Mouse (Mus musculus): Measurements from ENCODE around the gene Hectd3.

The Hectd3 gene

DNA sequence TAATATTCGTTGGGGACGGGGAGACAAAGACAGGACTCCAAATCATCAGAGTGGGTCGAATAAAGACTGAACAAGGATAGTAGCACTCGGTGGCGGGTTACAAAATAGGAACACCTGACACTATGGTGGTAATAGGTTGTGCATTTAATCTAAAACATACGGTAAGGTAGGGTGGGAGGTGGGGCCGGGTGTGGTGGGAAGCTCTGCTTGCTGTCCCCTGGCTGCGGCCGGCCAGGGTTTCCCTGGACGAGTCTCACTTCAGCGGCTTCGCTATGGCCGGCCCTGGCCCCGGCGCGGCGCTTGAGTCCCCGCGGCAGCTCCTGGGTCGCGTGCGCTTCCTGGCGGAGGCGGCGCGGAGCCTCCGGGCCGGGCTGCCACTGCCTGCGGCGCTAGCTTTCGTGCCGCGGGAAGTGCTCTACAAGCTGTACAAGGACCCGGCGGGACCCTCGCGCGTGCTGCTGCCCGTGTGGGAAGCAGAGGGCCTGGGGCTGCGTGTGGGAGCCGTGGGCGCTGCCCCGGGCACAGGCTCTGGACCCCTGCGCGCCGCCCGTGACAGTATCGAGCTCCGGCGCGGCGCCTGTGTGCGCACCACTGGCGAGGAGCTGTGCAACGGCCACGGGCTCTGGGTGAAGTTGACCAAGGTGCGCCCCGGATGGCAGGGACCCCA lies at the start of gene Hectd3:
Gene Hectd3, plus strand, starts transcription at position 187 of the 667 bp plus-strand sequence.
- peak; percentile 85 for DNase-seq

- DNase-seq = peak; percentile 47
These were observed 43.5 kb upstream of the Hectd3 start for GRCm38 (mm10) chr4:116951642-116952041.

DNA sequence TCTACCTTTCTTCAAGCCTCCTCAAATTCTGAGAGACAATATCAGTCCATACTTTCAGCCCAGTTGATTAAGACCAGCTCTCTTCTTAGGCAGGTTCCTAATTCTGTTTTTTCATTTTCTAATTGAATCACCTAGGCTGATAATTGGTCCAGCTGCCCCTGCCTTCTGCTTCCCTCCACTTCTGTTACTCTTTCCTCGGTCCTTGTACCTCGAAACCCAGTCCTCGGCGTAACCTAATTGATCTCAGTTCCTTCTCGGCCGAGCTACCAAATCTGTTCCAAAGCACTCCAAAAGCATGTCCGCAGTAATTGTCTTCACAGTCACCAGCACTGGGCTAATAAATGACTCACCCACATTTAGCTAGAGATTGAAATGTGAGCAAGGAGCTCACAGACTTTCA lies 40.2 kb upstream of the Hectd3 start:
- no peak for DNase-seq

GRCm38 (mm10) chr4:116976503-116976902 lies 18.6 kb upstream of the Hectd3 start:
- DNase-seq = no peak

GRCm38 (mm10) chr4:116985681-116986080 lies 9.4 kb upstream of the Hectd3 start:
- no peak for DNase-seq

DNA sequence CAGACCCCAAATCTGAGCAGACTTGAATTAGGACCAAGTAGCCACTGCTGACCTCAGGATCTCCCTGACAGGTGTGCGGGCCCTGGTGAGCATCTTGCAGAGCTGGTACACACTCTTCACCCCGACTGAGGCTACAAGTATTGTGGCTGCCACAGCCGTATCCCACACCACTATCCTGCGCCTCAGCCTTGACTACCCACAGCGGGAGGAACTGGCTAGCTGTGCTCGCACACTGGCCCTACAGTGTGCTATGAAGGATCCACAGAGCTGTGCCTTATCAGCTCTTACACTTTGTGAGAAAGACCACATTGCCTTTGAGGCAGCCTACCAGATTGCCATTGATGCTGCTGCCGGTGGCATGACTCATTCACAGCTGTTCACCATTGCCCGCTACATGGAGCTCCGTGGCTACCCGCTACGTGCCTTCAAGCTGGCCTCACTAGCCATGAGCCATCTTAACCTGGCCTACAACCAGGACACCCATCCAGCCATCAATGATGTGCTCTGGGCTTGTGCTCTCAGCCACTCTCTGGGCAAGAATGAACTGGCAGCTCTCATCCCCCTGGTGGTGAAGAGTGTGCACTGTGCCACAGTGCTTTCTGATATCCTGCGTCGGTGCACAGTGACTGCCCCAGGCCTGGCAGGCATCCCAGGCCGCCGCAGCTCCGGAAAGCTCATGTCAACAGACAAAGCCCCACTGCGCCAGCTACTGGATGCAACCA lies 8.6 kb upstream of the Hectd3 start:
- DNase-seq = peak; percentile 74

DNA sequence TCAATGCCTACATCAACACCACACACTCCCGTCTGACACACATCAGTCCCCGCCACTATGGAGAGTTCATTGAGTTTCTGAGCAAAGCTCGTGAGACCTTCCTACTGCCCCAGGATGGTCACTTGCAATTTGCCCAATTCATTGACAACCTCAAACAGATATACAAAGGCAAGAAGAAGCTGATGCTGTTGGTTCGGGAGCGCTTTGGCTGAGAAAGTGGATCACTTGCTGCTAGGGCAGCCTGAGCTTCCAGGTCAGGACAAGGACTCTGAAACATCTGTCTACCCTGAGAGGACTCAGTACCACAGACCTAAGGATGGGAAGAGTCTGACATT lies 8.0 kb upstream of the Hectd3 start:
- no peak for DNase-seq

DNA sequence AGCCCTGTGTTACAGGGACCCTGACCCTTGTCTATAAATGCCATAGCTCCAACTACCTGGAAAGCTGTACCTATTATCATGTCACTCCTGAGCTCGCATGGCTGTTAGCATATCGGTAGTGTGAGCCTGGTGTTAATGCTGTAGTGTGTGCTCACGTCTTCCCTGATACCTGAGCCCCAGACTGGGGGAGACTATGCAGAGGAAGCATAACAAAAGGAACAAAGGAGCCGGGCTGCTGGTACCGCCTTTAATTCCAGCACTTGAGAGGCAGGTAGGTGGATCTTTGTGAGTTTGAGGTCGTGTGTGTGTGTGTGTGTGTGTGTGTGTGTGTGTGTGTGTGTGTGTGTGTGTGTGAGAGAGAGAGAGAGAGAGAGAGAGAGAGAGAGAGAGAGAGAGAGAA lies 5.4 kb upstream of the Hectd3 start:
- DNase-seq = no peak

- DNase-seq = peak; percentile 78
These were observed 3.8 kb upstream of the Hectd3 start for GRCm38 (mm10) chr4:116991366-116991765.

GRCm38 (mm10) chr4:116993672-116994621 lies 1.2 kb upstream of the Hectd3 start, which contains the start of gene Urod:
TSS of gene Urod (minus strand) at chr4:116994413.
- peak; percentile 98 for DNase-seq

DNA sequence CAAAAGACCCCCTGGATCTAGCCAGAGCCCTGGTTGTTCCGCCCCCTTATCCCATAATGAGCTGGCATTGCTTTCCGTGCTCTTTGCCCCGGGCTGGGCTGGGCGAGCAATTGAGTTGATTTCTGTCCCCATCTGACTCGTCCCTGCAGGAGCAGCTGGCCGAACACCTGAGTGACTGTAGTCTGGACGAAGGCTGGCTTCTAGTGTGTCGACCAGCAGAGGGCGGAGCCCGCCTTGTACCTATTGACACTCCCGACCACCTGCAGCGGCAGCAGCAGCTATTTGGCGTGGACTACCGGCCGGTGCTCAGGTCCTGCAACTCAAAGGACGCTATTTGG lies 650 bp downstream of the Hectd3 start:
- peak; percentile 65 for DNase-seq

- no peak for DNase-seq
These were observed 4.5 kb downstream of the Hectd3 start for GRCm38 (mm10) chr4:116999513-117000154.

- no peak for DNase-seq
These were observed 6.8 kb downstream of the Hectd3 start for GRCm38 (mm10) chr4:117001957-117002356.

GRCm38 (mm10) chr4:117002543-117003521 lies 7.7 kb downstream of the Hectd3 start:
- peak; percentile 84 for DNase-seq

DNA sequence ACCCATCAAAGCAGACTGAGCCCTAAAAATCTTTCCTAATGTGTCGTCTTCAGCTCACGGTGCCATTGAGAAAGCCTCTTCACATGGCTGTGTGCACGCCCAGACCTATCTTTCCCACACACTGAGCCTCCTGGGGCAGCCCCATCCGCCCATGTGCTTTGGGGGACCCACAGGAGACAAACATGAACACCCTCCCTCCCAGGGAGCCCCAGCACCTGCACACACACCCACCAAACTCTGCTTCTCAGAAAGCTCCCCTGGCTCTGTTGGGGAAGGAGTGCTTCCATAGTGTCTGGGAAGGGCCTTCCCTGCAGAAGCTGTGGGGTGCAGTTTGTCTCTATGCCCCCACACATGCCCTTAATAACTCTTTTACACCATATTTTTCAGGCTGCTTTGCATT lies 9.5 kb downstream of the Hectd3 start:
- no peak for DNase-seq

- no peak for DNase-seq
These were observed 10.7 kb downstream of the Hectd3 start for GRCm38 (mm10) chr4:117005611-117006400.

DNA sequence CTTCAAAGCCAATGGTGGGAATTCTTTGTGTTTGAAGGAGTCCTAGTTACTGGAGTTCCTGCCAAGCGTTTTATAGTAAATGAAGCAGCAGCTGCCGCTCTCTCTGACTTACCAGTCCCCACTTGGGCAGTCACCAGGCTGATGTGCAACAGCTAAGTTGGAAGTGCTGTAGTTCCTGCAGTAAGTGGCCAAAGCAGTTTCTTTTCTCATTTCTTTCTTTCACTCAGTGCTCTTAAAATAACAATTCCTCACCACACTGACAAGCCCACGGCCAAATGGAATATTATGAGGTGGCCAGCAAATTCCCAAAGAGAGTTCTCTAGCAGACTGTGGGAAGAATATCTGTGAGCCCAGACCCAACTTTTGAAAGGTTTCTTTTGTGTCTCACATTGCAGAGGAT lies 11.9 kb downstream of the Hectd3 start:
- DNase-seq = no peak

- DNase-seq = no peak
These were observed 15.1 kb downstream of the Hectd3 start for GRCm38 (mm10) chr4:117010231-117010630.

DNA sequence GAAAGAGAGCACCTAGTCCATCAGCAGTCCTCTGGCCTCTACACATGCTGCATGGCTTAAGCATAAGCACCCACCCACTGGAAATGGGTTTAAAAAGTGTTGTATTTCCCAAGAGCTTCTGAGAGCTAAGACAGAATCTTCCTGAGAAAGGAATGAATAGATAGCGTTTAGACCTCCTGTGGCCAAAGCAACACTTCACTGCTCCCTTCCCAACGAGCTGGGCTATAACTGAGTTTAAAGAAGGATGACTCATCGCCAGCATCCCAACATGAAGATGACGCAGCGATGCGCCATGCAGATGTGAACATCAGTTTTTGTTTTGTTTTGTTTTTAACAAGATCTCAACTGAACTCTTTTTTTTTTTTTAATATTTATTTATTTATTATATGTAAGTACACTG lies 18.5 kb downstream of the Hectd3 start:
- no peak for DNase-seq

GRCm38 (mm10) chr4:117014901-117015415 lies 19.8 kb downstream of the Hectd3 start:
- no peak for DNase-seq

GRCm38 (mm10) chr4:117017738-117018137 lies 22.6 kb downstream of the Hectd3 start:
- no peak for DNase-seq
